Mouse (Mus musculus) adrenal gland, adult 18-20 months (tissue): ENCODE measurements at regions not wholly inside any gene's neighbourhood (a gene's known extent, or its start where the extent isn't known, plus 50 kb on each side); places are given as distances from the start of the nearest gene placed in this dataset.

Source experiments
- DNase-seq, 2 experiments: peaks; one replicate each; pipeline ENCODE4 v3.0.0; 2021 to 2022; ENCODE audit warnings: low spot score in 2 of 2

DNA sequence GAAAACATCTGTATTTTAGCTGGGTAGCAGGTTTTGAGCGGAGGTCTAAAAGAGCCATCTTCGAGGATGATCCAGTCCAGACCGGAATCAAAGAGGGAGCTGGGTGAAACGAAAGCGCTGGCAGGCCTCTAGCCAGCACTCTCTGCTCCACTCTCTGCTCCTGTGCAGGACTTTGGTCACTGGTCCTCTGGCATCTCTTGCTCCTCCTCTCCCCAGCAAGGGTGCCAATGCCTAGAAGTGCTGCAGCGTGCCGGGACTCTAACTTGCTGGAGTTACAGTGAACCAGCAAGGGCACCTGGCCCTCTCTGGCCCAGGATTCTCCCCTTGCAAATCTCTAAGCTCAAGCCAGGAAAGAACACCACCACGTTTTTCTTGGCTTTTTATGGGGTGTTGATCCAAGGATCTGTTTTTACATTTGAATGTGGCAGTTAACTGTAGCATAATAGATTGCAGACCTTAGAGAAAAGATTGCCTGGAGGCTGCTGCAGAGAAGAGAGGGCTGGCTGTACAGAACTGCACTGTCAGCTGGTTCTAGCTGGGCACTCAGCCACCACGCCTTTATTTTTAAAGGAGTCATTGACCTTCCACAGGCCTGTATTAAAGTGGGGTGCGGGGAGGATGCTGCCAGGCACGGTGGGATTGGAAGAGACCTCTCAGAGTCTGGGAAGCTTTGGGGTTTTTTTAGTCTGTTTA, 101.1 kb upstream of the Sesn3 start:
- peak in 1 of 2 experiments; percentile 25 for DNase-seq

DNA sequence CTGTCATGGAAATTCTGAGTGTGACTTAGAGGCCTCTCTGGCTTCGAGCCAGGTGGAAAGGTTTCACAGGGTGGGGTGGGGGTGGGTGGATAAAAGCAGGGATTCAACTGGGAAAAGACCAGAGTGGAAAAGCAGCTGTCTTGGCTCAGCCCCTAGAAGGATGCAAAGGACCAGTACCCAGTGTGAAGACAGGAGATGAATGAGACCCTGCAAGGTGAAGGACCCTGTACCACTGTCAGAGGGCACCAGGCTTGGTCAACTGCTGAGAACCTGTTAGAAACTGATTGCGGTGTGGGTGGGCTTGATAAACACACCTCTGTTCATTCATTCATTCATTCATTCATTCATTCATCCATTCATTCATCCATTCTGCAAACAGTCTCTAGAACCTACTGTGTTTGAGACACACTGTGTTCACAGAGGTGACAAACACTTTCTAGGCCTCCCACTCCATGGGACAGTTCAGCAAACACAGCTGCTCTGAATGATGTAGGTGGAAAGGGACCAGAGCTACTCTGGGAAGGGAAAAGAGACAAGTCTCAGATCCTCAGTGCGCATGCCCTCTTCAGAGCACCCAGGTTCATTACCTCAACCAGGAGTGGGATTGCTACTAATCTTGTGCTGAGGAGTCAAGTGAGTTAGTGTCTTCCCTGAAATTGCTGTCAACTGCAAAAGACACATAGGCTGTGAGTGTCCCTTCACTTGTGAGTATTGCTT, 100.4 kb upstream of the Sesn3 start:
- DNase-seq: no peak

DNA sequence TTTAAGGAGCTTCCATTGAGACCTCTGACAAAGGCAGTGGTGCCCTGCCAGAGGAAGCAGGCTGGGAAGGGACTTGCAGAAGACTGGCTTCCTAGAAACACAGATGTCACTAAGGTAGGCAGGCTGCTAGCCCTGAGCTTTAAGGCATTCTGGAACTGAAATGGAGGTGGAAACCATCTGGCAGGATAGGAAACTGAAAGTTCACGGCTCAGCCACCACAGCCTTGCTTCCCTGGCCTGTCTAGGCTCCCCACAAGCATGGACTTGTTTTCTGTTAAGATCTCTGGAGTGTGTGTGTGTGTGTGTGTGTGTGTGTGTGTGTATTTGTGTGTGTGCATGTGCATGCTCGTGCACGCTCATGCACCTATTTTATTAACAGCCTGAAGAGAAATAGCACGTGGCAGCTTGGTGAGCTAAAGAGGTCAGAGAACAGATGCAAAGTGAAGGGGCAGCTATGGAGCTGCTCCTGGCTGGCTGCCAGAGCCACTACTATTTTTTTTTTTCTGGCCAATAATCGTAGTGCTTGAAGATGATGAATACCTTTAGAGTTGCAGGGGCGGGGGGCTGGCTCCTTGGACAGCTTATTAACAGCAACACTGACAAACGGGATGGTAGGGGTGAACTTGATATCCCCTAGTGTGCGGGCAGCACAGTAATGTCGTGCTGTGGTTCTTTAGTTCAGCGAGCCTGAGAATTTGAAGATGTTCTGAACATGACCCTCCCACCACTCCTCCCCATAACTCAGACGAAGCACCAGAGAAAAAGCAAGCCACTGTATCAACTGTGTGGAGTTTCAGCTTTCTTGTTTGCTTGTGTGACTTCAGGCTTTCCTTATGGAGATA, 99.6 kb upstream of the Sesn3 start:
- DNase-seq: no peak

DNA sequence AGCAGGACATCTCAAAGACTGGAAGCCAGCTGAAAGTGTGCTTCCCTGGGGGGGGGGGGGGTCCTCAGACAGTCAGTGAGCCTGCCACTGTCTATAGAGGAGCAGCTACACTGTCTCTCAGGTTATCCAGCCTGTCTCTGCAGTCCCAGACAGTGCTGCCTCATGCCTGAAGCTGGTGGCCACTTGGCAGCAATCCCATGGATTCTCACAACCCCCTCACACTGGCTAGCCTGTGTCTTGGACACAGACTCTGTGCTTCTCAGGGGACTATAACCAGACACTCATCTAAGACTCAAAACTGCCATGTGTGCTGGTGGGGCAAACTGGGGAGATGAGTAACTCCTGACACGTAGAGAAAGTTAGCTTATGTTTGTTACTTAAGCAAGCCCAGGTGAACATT, 95.1 kb upstream of the Sesn3 start:
- no peak for DNase-seq

DNA sequence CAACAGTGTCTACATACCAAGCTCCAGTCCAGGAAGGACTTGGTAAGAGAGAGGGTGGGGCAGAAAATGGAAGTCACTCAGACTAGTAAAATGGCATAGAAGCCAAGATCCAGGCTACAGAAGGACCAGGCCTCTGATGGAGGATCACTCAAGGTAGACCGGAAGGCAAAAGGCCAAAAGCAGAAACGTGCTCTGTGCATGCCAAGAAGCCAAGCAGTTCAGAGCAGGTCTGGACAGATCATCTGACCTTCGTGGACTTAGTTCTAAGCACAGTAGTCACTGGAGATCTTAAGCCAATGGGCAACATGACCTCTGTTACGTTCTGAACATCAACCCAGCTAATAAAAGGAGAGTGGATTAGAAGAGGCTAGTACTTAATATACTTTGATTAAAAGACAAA, 90.6 kb upstream of the Sesn3 start:
- no peak for DNase-seq

DNA sequence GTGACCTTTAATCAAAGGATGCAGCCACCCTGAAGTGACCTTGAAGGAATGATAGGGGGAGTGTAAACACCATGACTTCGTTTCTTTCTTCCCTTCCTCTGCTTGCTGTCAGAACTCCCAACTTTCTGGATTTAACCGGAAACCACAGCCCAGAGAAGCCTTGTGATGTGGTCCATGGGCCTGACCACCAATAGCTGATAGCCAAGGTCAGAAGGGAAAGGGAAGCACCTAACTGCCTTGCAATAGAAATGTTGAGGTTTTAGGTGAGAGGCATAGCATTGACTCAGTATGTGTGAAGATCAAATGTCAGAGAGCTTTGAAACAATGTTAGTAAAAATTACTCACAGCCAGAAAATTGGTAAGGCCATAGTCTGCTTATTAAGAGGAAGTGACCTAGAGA, 89.2 kb upstream of the Sesn3 start:
- DNase-seq: no peak

DNA sequence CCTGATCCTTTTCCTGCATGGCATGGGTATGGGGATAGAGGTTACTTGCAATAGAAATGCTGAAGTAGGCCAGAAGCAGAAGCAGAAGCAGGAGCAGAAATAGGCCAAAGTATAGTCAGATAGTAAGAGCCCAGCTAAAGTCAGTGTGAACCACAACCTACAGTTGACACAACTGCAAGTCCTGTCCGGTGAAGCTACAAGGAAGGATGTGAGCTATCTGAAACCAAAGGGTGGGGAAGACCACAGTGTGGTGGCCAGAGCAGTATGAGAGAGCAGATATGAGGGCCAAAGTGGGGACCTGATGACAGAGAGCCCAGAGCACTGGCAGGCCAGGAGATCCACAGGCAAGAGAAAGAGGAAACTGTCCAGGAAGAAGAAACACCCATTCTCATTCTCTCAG, 87.1 kb upstream of the Sesn3 start:
- DNase-seq: no peak

DNA sequence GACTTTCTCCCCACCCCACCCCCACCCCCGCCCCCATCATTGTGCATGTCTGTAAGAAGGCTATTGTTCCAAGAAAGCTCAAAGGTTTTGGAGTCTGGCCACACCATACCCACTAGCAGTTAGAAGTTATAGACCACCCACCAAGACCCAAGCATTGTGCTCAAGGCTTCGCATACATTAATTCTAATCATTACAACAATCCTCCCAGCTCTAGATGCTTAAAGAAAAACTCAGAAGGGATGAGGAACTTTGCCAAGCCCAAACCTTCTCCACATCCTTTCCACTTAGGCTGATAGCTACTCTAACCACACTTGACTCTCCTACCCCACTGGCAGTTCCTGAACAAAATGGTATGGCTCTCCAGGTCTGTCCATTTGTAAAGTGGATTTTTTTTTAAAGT, 86.4 kb upstream of the Sesn3 start:
- DNase-seq: no peak

DNA sequence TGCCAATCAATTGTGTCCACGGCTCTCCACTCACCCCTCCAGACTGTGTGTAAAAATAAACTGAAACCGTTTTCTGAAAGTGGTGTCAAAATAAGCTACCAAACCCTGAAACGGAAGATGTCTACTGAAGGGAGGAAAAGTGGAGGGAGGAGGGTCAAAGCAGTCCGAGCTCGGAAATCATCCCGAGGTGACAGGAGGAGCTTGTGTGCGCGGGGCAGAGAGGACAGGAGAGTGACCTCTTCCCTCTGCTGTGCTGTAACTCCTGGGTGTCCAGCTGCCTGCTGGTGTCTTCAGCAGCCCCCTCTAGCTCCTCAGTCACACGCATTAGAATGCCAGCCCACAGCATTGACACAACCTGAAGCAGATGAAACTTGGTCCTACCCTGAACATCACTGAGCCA, 84.2 kb upstream of the Sesn3 start:
- DNase-seq: no peak

DNA sequence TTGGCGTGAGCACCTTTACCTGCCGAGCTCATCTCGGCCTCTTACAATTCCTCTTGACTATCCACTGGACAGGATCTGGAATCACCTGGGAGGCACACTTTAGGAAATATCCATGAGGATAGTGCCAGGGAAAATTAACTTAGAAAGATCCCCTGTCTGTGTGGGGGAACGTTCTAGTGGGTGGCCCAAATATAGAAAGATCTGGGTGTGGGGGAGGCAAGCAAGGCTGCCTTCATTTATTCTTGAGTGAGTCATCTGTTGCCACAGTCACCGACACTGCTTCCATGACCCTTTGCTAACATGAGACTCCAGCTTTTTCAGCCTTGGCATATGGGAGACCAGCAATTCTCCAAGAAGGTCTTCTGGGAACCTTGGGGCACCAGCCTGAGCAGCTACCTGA, 80.1 kb upstream of the Sesn3 start:
- no peak for DNase-seq

DNA sequence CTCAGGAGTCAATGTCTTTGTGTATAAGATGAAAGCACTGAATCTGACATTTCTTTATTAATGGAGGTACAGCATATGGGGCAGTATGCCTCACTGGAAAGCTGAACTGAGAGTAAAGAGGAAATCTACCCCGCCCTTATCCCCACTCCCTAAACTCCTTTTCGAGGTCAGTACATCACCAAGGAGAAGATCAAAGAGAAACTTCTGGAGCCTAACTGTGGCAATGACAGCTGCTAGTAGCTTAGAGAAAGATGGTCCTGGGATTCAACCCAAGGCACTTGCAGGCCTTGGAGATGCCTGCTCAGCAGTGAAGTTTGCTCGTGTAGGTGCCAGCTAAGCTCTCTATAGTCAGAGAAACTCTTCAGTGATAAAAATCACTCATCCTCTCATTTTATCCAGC, 75.8 kb upstream of the Sesn3 start:
- no peak for DNase-seq

DNA sequence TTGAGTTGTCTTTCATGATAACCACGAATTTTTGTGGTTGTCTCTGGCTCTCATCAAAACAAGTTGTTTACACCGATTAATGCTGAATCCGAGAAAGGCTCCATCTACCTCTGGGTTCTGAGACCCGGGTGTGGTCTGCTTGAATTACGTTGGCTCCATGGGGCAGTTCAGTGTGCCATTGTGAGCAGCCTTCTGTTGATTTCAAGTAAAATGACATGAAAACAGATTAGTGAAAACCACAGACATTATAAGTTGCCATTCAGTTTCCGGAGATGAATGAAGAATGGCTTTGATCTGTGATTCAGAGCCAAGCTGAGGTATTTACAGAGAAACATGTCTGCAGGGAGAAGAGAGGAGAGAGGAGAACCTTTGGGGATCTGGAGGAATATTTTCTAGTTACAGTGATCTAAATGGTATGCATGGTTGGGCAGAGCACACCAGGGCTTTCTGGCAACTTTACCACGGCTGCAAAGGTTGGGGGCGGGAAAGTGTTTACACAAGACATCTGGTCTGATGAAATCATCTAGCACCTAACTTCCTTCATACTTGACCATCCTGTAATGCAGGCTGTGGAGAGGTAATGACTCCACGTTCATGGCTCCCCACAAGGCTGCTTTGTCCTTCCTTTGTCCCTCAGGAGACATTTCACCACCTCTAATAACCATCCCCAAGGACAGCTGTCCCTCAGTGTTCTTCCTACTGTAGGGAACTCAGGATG, 74.7 kb upstream of the Sesn3 start:
- no peak for DNase-seq

DNA sequence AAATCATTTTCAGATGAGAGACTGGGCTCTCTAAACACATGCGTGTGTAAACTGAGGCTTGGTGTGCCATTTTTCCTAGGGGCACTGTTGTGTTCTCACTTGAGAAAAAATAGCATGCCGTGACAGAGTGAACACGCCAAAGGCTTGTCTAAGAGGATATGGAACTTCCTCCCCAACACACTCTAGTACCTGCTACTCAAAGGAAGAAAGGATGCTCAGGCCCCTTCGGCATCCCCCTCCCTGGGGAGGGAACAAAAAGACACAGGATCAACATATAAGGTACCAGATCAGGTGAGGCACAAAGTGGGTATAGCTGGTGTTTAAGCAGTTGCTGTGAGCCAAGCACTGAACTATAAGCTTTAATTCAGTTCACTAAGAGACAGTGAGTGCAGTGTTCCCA, 74.0 kb upstream of the Sesn3 start:
- DNase-seq: no peak

DNA sequence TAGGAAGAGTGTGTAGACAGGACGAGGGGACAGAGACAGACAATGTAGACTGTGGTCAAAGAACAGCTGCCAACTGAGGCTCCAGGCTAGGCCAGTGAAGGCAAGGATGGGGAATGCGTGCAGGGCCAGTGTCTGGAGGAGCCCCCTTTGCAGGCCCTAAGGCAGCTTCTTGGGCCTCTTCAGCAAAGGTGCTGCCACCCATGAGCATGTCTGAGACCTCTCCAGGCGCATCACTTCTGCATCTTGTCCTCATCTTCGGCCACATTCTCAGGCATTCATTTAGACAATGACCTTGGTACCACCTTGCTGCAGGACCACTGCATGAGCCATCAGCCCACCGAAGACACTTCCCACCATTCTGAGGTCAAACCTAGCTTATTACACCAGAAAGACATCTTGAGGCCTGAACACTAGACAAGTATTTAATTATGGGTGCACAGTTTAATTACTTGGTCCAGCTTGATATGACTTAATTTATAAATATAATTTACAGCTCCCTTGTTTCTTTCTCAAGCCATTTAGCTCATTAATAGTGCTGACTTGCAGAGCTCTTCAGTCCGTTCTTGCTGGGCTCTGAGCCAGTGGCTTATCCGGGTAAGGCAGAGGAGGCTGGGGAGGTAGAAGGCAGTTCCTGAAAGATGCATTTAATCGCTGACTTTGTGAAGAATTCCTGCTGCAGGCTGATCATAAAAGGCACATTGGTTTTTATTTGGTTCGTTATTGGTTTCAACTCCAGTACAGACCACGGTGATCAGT, 72.1 kb upstream of the Sesn3 start:
- DNase-seq: no peak

DNA sequence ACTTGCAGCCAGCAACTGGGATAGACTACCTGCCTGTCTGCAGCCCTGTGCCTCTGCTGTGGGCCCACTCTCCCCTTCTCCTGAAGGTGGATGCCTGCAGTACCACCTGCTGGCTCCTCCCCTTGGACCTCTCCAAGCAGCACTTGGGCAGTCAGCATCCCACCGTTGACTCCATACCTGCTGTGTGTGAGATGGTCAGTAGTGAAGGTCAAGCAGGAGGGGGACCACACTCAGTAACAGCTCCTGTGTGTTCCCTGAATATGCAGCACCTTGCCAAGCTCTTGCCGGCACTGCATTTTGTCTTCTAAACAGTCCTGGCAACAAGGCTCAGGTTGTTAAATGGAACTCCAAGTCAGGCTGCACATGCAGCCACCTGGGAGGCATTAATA, 71.6 kb upstream of the Sesn3 start:
- no peak for DNase-seq

DNA sequence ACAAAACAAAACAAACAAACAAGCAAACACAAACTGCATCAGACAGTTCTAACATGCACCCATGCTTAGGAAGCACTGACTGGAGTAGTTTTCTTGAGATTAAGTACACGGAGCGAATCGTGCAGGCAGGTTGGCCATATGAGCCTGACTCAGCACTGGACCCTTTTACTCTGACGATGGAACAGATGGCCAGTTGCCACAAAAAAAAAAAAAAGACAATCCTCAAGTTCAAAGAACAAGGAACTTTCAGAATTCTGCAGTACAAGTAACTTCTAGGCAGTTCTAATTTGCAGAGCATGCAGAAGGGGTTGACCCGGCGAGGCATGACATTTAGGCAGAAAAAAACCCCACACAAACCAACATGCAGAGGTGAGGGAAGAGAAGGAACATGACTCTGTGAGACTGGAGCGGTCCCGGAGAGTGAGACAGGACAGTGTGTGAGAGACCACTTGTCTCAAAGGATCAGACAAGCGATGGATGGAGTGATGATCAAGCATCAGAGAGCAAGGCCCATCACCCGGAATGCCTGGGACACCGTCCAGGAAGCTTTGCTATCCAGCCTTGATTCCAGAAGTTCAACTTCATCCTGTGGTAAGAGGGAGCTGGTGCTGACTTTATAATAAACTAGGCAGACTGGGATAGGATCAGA, 71.0 kb upstream of the Sesn3 start:
- no peak for DNase-seq

DNA sequence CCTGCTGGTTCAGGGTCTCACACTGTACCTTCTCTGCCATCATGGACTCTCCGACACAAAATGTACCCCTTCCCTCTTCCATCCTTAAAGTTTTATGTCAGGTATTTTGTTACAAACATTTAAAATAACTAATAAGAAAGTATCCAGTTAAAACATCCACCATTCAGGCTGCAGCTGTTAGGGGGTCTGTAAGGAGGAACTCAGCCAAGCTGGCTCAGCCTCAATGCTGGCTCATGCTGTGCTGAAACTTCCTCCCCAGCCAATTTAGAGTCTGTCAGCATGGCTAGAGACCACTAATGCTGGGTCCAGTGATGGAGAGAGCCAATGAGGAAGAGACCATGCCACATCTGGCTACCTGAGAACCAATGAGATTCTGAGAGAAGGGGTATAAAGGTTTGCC, 70.0 kb upstream of the Sesn3 start:
- no peak for DNase-seq

DNA sequence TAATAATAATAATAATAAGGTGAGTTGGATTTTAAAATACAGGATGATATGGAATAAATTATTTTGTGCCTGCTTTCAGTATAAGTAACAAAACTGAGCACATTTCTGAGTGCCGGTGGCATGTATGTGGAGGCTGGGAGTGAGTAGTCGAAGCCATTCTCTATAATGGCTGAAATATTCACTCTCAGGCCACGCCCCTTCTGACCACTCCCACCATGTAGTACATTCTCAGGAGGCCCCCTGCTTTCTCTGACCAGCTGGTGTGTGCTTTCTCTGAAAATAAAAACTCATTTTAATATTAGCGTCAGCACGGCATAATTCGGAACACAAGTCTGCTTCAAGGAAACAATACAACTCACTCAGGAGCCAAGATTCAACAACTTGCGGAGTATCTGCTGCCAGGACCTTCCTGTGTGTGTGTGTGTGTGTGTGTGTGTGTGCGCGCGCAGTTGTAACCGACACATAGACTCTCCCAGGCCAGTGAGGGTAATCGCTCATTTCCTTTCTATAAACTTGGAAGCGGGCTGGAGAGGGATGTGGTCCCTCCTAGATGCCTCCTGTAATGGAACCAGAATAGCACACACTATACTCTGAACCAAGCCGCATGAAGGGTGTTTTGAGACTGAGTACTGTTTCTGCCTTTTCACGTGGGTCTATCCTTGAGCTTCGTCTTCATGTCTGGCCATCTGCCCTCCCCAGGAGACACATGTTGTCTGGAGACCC, 67.9 kb upstream of the Sesn3 start:
- no peak for DNase-seq

DNA sequence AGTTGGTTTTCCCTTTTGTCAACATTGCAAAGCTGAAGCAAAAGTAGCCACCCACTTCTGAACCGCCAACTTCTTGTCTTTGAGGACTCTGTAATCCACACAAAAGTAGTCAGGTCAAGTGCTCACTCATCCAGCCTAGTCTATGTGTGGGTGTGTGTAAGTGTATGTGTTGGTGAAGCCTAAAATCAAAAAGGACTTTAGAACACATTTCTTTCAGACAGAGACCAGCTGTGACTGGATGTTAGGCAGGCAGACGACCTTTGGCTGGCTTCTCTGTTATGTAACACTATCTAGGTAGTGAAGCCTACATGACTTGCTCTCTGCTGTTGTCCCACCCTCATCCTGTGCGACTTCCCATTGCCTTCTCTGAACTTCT, 67.3 kb upstream of the Sesn3 start:
- DNase-seq: no peak

DNA sequence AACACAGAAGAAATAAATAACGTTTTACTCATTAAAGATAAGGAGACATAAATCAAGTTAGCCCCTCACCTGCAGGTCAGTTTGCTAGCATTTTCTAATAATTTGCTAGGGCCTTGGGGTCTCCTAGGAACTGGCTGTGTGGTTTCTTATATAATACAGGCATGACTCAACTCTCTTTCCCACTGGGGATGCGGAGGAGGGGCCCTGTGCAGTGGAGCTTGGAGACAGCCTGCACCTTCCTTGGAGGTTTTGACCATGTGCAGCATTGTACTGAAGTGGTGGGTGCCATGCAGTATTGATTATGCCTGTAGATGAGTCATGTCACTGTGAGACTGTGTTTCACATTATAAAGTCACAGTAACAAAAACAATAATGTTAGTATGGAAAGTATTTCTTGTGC, 61.6 kb upstream of the Sesn3 start:
- no peak for DNase-seq
